Mouse (Mus musculus): Measurements from ENCODE around the gene Cypt2. TPM values are rescaled to one million over a fixed set of nuclear protein-coding genes. Genes with fewer than 3 reads are reported as not detected.
"Not testable (repeated sequence)": the region's sequence is repeated elsewhere in the genome, so short reads cannot be mapped to it uniquely, and the experiment has no call there.

The Cypt2 gene
- not detected in 2 replicates for polyA plus RNA-seq (2015; fragmentation: Nextera tagmentation; extraction: Ambion mirVana)

DNA sequence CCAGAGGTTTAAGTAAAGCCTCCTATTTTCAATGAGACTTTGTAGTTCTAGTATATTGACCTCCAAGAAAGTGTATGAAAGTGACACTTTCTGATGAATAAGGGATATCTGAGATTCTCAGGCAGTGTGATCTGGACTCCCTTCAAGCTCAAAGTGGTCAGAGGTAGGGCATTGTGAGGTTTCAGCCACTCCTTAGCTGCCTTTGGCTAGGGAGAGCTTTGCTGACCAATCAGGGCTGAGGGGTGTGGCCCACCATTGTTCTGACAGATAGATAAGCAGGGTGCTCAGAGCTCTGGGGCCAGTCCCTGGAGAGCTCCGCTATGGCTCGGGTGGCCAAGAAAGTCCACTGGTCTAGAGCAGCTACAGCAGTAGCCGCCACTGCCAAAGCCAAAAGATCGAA lies at the start of gene Cypt2:
Gene Cypt2, plus strand, starts transcription at position 301 of the 400 bp plus-strand sequence.
- H3K4me3 ChIP-seq (replicated peaks; ENCODE audit: low read length); H3K4me1 ChIP-seq (replicated peaks; ENCODE audit: control insufficient read depth, insufficient read depth, low read length); H3K36me3 ChIP-seq (ENCODE audit: control insufficient read depth, insufficient read depth); H3K4me2 ChIP-seq (ENCODE audit: low read length); ATAC-seq; H3K9me3 ChIP-seq (ENCODE audit: control insufficient read depth, low read length); H3K27me3 ChIP-seq (replicated peaks; ENCODE audit: control insufficient read depth, insufficient read depth, low read length); H3K27ac ChIP-seq (ENCODE audit: low read length); H3K9ac ChIP-seq (replicated peaks; ENCODE audit: low read depth, low read length): not testable (repeated sequence)
- WGBS: 85% methylated on average over 4 of the region's 4 CpGs

DNA sequence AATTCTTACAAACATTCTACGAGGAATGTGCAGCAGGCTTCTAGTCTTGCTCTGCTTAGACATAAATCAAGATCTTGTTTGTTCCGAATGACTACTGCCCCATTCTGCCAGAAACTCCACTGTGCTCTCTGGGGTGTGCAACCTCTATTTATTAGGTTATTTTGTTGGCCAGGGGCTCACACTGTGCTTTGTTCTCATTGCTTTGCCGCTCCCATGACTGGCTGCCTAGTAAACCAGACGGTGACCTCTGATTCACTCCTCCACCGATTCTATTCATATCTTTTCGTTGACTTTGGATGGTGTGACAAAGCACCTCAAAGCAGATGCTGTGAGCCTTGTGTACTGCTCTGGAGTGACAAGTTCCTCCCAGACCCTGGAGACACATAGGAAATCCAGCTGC lies 46.7 kb downstream of the Cypt2 start:
- Histone ChIP-seq H3K9me3 (ENCODE audit: control insufficient read depth, low read length) (no peaks in the 10 kb centered on the region), H3K36me3 (ENCODE audit: control insufficient read depth, insufficient read depth) (no peaks in the 10 kb centered on the region), H3K27ac (ENCODE audit: low read length) (no peak overlapping the region), H3K4me2 (ENCODE audit: low read length) (no peak overlapping the region), H3K9ac (replicated peaks; ENCODE audit: low read depth, low read length) (no peak overlapping the region), H3K4me3 (replicated peaks; ENCODE audit: low read length) (no peak overlapping the region), H3K4me1 (replicated peaks; ENCODE audit: control insufficient read depth, insufficient read depth, low read length) (no peaks in the 10 kb centered on the region), H3K27me3 (replicated peaks; ENCODE audit: control insufficient read depth, insufficient read depth, low read length) (no peaks in the 10 kb centered on the region)
- no peak for ATAC-seq
- 64% methylated on average over 6 of the region's 6 CpGs for WGBS

Data from forebrain, embryonic 16.5 days (tissue).